Mouse (Mus musculus): ENCODE measurements around the gene Trub1.

The Trub1 gene

DNA sequence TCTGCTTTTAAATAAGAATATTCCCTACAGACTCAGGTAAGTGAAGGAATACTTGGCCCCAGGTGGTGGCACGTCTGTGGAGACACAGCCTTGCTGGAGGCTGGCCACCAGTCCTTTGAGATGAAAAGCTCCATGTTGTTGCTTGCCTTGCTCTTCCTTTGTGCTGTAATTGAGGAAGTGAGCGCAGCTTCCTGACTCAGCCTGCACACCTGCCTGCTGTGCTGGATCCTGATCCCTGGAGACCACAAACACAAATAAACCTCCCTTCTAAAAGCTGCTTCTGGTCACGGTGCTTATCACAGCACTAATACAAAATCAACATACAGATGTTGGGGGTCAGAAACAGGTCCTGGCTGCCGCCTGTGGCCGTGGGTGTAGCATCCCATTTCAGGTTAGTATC is 41.3 kb downstream of the Trub1 start:
- no peak for DNase-seq (ENCODE audit: low spot score)

DNA sequence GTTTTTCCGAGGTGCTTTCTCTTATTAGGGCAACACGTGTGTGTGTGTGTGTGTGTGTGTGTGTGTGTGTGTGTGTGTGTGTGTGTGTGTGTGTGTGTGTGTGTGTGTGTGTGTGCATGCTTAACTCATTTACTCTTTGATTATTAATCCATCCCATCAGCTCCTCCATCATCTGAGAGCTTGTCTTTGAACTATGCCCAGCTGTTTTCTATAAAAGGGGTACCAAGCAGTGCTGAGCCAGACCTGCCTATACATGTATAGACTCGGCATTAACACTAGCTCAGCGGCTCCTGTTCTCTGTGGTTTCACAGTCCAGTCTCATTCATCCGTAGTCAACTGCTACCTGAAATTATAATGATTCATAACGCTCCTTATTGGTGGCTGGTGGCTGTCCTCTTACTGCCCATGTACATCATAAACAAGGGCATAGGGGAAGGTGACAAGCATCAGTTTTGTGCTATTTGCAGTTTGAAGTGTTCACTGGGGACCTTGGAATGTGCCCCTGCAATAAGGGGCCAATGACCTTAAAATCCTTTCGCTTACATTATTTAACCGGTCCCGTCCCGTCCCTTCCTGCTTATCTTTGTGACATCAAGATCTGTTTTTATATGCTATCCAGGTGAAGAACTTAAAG is 45.5 kb downstream of the Trub1 start:
- DNase-seq (ENCODE audit: low spot score), result no peak

- DNase-seq (ENCODE audit: low spot score), result no peak
These were observed 46.2 kb downstream of the Trub1 start for GRCm38 (mm10) chr19:57498884-57499410.

DNA sequence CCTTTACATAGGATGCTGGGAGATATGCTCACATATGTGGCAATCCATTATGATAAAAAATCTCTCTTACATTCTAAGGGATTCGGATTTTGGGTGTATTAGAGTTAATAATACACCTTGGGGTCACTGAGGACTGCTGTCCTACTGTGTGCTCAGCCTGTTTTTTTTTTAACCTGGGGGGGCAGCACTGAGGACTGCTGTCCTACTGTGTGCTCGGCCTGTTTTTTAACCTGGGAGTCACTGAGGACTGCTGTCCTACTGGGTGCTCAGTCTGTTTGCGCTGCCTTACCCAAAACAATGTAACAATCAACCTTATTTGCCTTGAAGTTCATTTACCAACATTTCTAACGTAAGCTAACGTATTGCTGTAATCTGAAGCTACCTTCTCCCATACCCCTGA is 47.5 kb downstream of the Trub1 start:
- no peak for DNase-seq (ENCODE audit: low spot score)

- DNase-seq (ENCODE audit: low spot score), result peak; percentile 51
These were observed 50.4 kb downstream of the Trub1 start for GRCm38 (mm10) chr19:57503144-57503543.

- peak; percentile 41 for DNase-seq (ENCODE audit: low spot score)
These were observed 52.6 kb downstream of the Trub1 start for GRCm38 (mm10) chr19:57505048-57505932.

- peak; percentile 30 for DNase-seq (ENCODE audit: low spot score)
These were observed 53.9 kb downstream of the Trub1 start for GRCm38 (mm10) chr19:57506591-57506990.

- DNase-seq (ENCODE audit: low spot score), result no peak
These were observed 55.6 kb downstream of the Trub1 start for GRCm38 (mm10) chr19:57508261-57508788.

GRCm38 (mm10) chr19:57509758-57510319 is 57.1 kb downstream of the Trub1 start:
- DNase-seq (ENCODE audit: low spot score), result no peak

DNA sequence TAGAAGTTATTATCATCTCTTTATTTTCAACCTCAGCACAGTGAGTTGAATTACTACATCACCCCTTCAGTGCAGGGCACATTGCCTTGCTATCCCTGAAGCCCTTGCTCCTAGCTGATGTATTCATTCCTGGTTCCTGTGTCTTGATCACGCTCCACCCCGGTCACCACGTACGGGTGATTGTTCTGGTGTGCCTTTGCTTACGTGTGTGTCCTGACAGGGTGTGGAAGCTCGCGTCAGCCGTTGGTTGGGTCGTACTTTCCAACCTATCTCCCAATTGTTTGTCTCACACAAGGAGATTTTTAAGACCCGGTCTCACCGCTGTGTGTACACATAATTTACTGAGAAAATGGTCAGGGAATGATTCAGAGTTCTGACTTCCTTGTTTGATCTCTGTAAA is 58.1 kb downstream of the Trub1 start:
- DNase-seq (ENCODE audit: low spot score), result no peak

DNA sequence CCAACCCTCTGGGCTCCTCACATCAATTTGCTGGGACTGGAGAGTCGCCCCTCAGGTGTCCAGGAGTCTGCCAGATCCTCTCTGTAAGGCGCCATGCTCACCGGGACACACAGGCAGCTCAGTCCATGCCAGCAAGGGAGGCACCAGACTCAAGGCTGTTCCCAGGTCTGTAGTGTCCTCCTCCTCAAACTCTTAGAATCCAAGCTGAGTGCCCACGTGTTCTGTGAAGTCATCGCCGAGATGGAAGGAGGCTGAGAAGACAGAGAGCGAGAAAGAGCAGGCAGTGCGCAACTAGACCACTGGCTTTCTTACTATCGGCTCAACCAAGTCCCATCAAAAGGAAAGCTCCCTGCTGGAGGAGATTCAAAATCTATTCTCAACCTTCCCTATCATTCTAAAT is 60.4 kb downstream of the Trub1 start:
- DNase-seq (ENCODE audit: low spot score), result no peak

GRCm38 (mm10) chr19:57521721-57522120 is 69.0 kb downstream of the Trub1 start:
- no peak for DNase-seq (ENCODE audit: low spot score)

DNA sequence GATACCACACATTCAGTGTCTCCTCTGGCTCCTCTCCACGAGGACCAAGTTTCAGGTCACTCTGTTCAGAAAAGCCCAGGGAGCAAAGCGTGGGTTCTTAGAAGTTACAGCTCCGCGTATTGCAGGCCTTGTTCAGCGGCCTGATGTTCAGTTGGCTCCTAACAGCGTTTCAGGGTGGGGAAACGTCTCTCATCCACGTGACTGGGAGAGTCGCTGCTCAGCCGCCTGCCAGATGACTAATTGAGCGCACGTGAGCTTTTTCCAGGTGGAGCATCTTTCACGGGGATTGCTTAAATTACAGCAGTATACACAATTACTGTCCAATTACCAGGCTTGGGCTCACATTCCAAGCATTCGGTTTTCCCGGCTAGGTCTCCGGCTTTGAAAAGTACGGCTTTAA is 70.7 kb downstream of the Trub1 start:
- peak; percentile 44 for DNase-seq (ENCODE audit: low spot score)

GRCm38 (mm10) chr19:57525693-57526092 is 73.0 kb downstream of the Trub1 start:
- no peak for DNase-seq (ENCODE audit: low spot score)

DNA sequence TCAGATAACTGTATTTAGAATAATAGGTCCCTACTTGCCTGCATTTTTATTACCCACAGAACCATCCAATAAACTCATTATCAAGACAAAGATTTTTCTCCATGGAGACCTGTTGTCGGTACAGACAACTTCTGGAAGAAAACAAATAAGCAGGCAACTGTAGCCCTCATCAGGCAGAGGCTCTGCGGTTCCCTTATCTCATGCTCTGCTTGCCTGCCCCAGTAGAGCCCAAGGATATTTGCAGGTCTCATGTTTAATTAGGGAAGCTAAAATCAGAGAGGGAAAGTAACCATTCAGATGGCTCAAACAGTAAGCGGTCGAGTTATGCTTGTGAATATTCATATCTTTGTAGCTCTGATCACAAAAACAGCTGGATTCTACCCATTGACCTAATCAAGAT is 77.5 kb downstream of the Trub1 start:
- DNase-seq (ENCODE audit: low spot score), result no peak

GRCm38 (mm10) chr19:57534262-57534661 is 81.5 kb downstream of the Trub1 start:
- DNase-seq (ENCODE audit: low spot score), result no peak

DNA sequence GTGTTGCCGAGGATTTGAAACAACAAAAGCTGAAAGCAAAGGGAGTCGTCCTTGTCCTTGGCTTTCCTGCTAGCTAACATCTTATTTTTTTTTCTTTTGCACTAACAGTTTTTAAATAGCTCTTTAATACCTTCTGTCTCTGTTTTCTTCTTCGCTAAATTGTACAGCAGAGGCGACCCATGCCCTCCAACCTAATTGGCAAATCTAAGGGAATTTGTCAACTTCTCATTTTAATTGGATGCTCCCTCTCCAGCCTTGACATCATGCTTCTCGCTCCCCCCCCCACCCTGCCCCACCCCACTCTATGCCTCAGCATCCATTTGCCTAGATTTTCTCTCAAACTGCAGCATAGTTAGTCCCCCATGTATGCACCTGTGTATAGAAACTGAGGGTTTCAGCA is 83.8 kb downstream of the Trub1 start:
- DNase-seq (ENCODE audit: low spot score), result peak; percentile 35

DNA sequence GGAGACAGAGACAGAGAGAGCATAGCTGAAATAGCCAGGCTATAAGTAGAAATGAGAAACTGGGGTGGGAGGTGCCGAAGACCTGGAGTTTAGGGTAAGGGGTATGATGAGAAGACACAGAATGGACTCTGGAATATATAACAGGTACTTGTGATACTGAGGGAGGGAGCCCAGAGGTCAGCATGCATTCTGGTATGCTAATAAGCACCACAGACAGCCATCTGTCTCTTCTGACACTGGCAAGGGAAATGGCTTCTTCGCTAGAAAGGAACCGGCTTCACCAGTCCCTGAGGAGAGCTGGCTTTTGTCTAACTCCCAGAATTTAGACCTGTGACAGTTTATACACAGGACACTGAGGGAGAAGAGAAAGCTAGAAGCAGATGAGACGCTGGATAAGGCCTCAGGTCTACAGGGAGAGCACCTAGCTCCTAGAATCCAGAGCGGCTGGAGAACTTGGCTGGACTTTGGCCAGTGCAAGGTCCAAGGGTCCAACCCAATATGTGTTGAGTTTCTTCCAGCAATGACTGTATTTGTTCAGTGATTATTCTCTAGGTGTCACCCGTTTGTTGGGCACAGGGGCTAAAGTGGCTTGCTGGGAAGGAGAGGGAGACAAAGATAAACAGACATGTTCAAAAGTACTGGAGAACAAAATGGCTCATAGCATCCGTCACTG is 84.9 kb downstream of the Trub1 start:
- no peak for DNase-seq (ENCODE audit: low spot score)

DNA sequence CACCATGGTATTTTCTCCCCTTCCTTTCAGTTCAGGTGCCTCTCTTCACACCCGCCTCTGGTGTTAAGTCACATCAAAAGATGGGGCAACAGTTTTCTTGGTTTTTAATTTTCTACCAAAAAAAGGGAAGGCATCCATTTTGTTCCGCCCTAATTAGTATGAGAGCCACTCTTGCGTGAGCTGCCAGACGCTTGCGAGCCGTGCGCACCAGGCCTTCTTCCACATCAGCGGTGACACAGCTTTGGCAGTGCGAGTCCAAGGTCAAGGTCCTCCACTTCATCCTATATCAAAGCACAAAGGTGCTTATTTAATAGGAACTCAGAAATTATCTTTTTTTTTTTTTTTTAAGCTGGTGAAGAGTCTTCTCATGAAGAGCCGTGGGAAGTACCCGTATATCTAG is 87.4 kb downstream of the Trub1 start:
- peak; percentile 31 for DNase-seq (ENCODE audit: low spot score)

Measured in retina, embryonic 14.5 days (tissue).